Mouse (Mus musculus) heart, embryonic 11.5 days (tissue): ENCODE results near the gene Cd72. TPM values are rescaled to one million over a fixed set of nuclear protein-coding genes. Genes with fewer than 3 reads are reported as not detected.

Experiments used
- ATAC-seq: fragments of 200-750 bp; cut with Nextera tagmentation; replicated peaks from 2 replicates; pipeline ENCODE4 v1.8.0; 2017; ENCODE audit warnings: moderate library complexity; ENCODE audit not compliant: insufficient number of reproducible peaks, low FRiP score, low TSS enrichment
- H3K27ac ChIP-seq: fragments of 300-500 bp; sonication (generic); 2 replicates; pipeline ENCODE4 v1.5.1; 2014; ENCODE audit warnings: mild to moderate bottlenecking, low read depth, low read length
- H3K27me3 ChIP-seq: fragments of 300-500 bp; sonication (generic); 2 replicates; pipeline ENCODE4 v1.6.1; 2014; ENCODE audit warnings: mild to moderate bottlenecking, low read length, mixed read lengths; ENCODE audit not compliant: control insufficient read depth, insufficient read depth
- H3K36me3 ChIP-seq: fragments of 300-500 bp; sonication (generic); 2 replicates; pipeline ENCODE4 v1.6.1; 2014; ENCODE audit warnings: mild to moderate bottlenecking, low read length, moderate library complexity, mixed read lengths; ENCODE audit not compliant: control insufficient read depth, insufficient read depth
- H3K4me1 ChIP-seq: fragments of 300-500 bp; sonication (generic); 2 replicates; pipeline ENCODE4 v1.6.1; 2014; ENCODE audit warnings: low read length; ENCODE audit not compliant: control insufficient read depth, insufficient read depth
- H3K4me2 ChIP-seq: fragments of 300-500 bp; sonication (generic); 2 replicates; pipeline ENCODE4 v1.6.1; 2014; ENCODE audit warnings: mild to moderate bottlenecking, moderate library complexity
- H3K4me3 ChIP-seq: fragments of 300-500 bp; sonication (generic); 2 replicates; pipeline ENCODE4 v1.5.1; 2014; ENCODE audit warnings: low read depth, low read length
- H3K9ac ChIP-seq: fragments of 300-500 bp; sonication (generic); 2 replicates; pipeline ENCODE4 v1.6.1; 2014; ENCODE audit warnings: mild to moderate bottlenecking, low read depth, low read length, moderate library complexity
- H3K9me3 ChIP-seq: fragments of 300-500 bp; sonication (generic); replicated peaks from 2 replicates; pipeline ENCODE4 v1.6.1; 2016; ENCODE audit warnings: low read length; ENCODE audit not compliant: control insufficient read depth
- WGBS: fragments of 180-500 bp; shearing (Covaris S2); extraction: QIAGEN DNeasy Blood & Tissue Kit; methylation state at CpG from one replicate; pipeline ENCODE4 v1.1.7; 2014; ENCODE audit not compliant: insufficient replicate concordance; 5-methylcytosine and 5-hydroxymethylcytosine counted together
- polyA plus RNA-seq: library from polyadenylated mRNA; unstranded; fragments of >200 nt; fragmentation: Nextera tagmentation; extraction: Ambion mirVana; gene quantifications from 2 replicates; pipeline ENCODE4 v1.2.1, GENCODE M21; 2014

Gene Cd72
- polyA plus RNA-seq, 1 experiment from 2014 or later = 3.3 TPM

GRCm38 (mm10) chr4:43482591-43482990 is 28.2 kb upstream of the Cd72 start:
- no peak overlapping the region for H3K4me2 ChIP-seq
- no peaks in the 10 kb centered on the region for H3K27me3 ChIP-seq
- H3K27ac ChIP-seq = no peak overlapping the region
- no peak overlapping the region for H3K9ac ChIP-seq
- no peaks in the 10 kb centered on the region for H3K9me3 ChIP-seq
- H3K4me1 ChIP-seq = peaks cover 3% of the 10 kb centered on the region; the same call in 1 of the 2 replicates
- H3K4me3 ChIP-seq = no peak overlapping the region
- ATAC-seq = no peak
- no peaks in the 10 kb centered on the region for H3K36me3 ChIP-seq
- WGBS = 63% methylated on average over 10 of the region's 10 CpGs

- no peak overlapping the region for H3K4me2 ChIP-seq
- WGBS = 66% methylated on average over 7 of the region's 7 CpGs
Observed at GRCm38 (mm10) chr4:43481894-43482456, 27.5 kb upstream of the Cd72 start.

GRCm38 (mm10) chr4:43480985-43481384 is 26.6 kb upstream of the Cd72 start:
- Histone ChIP-seq H3K9ac (no peak overlapping the region), H3K4me3 (no peak overlapping the region), H3K27ac (no peak overlapping the region), H3K4me2 (no peak overlapping the region), H3K27me3 (no peaks in the 10 kb centered on the region), H3K4me1 (peaks cover 3% of the 10 kb centered on the region; the same call in 1 of the 2 replicates), H3K36me3 (no peaks in the 10 kb centered on the region), H3K9me3 (no peaks in the 10 kb centered on the region)
- ATAC-seq = no peak
- 79% methylated on average over 5 of the region's 5 CpGs for WGBS

More at GRCm38 (mm10) chr4:43481894-43482456, 27.5 kb upstream of the Cd72 start:
- H3K9ac ChIP-seq = no peak overlapping the region
- no peak for ATAC-seq
- H3K27ac ChIP-seq = no peak overlapping the region
- no peaks in the 10 kb centered on the region for H3K9me3 ChIP-seq
- H3K36me3 ChIP-seq = no peaks in the 10 kb centered on the region
- H3K27me3 ChIP-seq = no peaks in the 10 kb centered on the region
- no peak overlapping the region for H3K4me3 ChIP-seq
- peaks cover 3% of the 10 kb centered on the region; the same call in 1 of the 2 replicates for H3K4me1 ChIP-seq

- ATAC-seq = no peak
Observed at GRCm38 (mm10) chr4:43478906-43479832, 24.7 kb upstream of the Cd72 start.

GRCm38 (mm10) chr4:43478534-43478858 is 24.1 kb upstream of the Cd72 start:
- H3K27ac ChIP-seq = no peak overlapping the region
- H3K9me3 ChIP-seq = no peaks in the 10 kb centered on the region
- no peaks in the 10 kb centered on the region for H3K36me3 ChIP-seq
- H3K27me3 ChIP-seq = no peaks in the 10 kb centered on the region
- 53% methylated on average over 8 of the region's 8 CpGs for WGBS
- peak overlapping the region; percentile 44 for H3K9ac ChIP-seq
- H3K4me1 ChIP-seq = peaks cover 3% of the 10 kb centered on the region; the same call in 1 of the 2 replicates
- peak overlapping the region; percentile 65 for H3K4me2 ChIP-seq
- ATAC-seq = no peak; the same call in 1 of the 2 replicates
- H3K4me3 ChIP-seq = peak overlapping the region; percentile 37

More at GRCm38 (mm10) chr4:43478906-43479832, 24.7 kb upstream of the Cd72 start:
- peak overlapping the region; percentile 54; the same call in 1 of the 2 replicates for H3K9ac ChIP-seq
- H3K36me3 ChIP-seq = no peaks in the 10 kb centered on the region
- H3K4me1 ChIP-seq = peaks cover 3% of the 10 kb centered on the region; the same call in 1 of the 2 replicates
- WGBS = 39% methylated on average over 24 of the region's 24 CpGs
- H3K27me3 ChIP-seq = no peaks in the 10 kb centered on the region
- H3K4me2 ChIP-seq = peak overlapping the region; percentile 44
- no peaks in the 10 kb centered on the region for H3K9me3 ChIP-seq
- no peak overlapping the region for H3K27ac ChIP-seq
- H3K4me3 ChIP-seq = no peak overlapping the region

GRCm38 (mm10) chr4:43477857-43478533 is 23.6 kb upstream of the Cd72 start:
- Histone ChIP-seq H3K9me3 (no peaks in the 10 kb centered on the region), H3K4me3 (peak overlapping the region; percentile 37), H3K27ac (no peak overlapping the region), H3K36me3 (no peaks in the 10 kb centered on the region), H3K4me2 (peak overlapping the region; percentile 65), H3K4me1 (peaks cover 3% of the 10 kb centered on the region; the same call in 1 of the 2 replicates), H3K9ac (peak overlapping the region; percentile 44), H3K27me3 (no peaks in the 10 kb centered on the region)
- WGBS = 18% methylated on average over 11 of the region's 11 CpGs
- peak; percentile 86 for ATAC-seq

- 78% methylated on average over 5 of the region's 6 CpGs for WGBS
- H3K36me3 ChIP-seq = no peaks in the 10 kb centered on the region
- H3K27me3 ChIP-seq = no peaks in the 10 kb centered on the region
- H3K4me1 ChIP-seq = peaks cover 3% of the 10 kb centered on the region; the same call in 1 of the 2 replicates
- 0 out of 2 replicates have a peak overlapping the region, but pooled peaks have one; percentile 16 for H3K9ac ChIP-seq
- ATAC-seq = no peak
- H3K4me3 ChIP-seq = no peak overlapping the region
- no peak overlapping the region for H3K4me2 ChIP-seq
- no peaks in the 10 kb centered on the region for H3K9me3 ChIP-seq
- no peak overlapping the region for H3K27ac ChIP-seq
Observed at GRCm38 (mm10) chr4:43476604-43477003, 22.2 kb upstream of the Cd72 start.

GRCm38 (mm10) chr4:43473636-43474035 is 19.2 kb upstream of the Cd72 start:
- H3K9ac ChIP-seq = no peak overlapping the region
- no peaks in the 10 kb centered on the region for H3K9me3 ChIP-seq
- peaks cover 3% of the 10 kb centered on the region; the same call in 1 of the 2 replicates for H3K4me1 ChIP-seq
- no peak overlapping the region for H3K4me2 ChIP-seq
- no peaks in the 10 kb centered on the region for H3K36me3 ChIP-seq
- WGBS = 69% methylated on average over 1 of the region's 1 CpGs
- H3K4me3 ChIP-seq = no peak overlapping the region
- no peak for ATAC-seq
- no peaks in the 10 kb centered on the region for H3K27me3 ChIP-seq
- H3K27ac ChIP-seq = no peak overlapping the region
